Mouse (Mus musculus) ovary, postnatal 10 days (tissue): ENCODE data around the gene Zfp811.

Experiments used
- DNase-seq: peaks from one replicate; pipeline ENCODE4 v3.0.0; 2022; ENCODE audit warnings: low spot score

Zfp811 gene

GRCm38 (mm10) chr17:32753634-32754033, 56.1 kb downstream of the Zfp811 start:
- DNase-seq = no peak

DNA sequence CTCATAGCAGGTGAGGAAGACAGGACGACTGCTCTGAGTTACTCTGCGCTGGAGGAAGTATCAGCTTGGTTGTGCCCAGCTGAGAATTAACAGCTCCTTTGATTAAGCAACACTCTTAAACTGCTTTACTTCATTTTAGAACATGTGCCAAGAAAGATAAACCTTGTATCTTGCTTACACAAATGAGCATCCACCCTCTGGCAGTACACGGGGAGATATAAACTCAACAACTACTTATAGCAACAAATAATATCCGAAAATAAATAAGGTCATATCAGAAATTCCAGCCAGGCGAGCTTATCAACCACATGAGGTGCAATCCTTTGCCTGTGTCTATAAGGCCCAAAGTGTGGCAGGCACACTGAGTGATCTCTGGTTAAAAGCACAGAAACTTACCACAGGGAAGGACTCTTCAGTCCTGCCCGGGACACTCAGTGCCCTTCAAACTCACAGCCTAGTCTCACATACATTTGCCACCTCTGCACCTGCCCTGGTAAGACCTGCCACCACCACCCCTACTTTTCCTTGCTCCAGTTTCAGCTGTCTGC, 56.8 kb downstream of the Zfp811 start:
- no peak for DNase-seq

DNA sequence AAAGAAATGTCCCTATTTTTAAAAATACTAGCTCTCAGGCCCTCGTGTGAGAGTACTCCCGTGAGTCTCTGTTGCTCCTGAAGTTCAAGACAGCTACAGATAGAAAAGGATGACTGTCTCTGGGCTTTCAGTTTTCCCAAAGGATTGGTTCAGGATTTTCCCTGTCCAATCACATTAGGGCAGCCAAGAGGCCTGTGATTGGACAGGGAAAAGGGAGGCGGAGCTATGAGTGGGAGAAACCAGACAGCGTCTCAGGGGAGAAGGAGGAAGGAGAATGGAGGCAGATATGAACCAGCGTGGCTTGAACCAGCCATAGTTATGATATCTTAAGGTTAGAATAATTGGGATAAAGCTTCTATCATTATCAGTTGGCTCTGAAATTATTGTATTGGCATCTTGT, 59.1 kb downstream of the Zfp811 start:
- no peak for DNase-seq
